Mouse (Mus musculus) liver, embryonic 14.5 days (tissue): ENCODE data around the gene St6galnac3.

Experiments used
- CTCF ChIP-seq: IDR thresholded peaks from 2 replicates; pipeline ENCODE4 v1.5.1; 2016; ENCODE audit warnings: antibody characterized with exemption, low read depth, control low read depth
- EP300 ChIP-seq: IDR thresholded peaks from 2 replicates; pipeline ENCODE4 v1.6.1; 2016; ENCODE audit warnings: antibody characterized with exemption, low read depth

- TF ChIP-seq EP300: no peak
- no peak for TF ChIP-seq CTCF
These were observed 144.8 kb downstream of the St6galnac3 start for GRCm38 (mm10) chr3:153580136-153580535.
